Mouse (Mus musculus): ENCODE results near the gene Olfr328. TPM values are rescaled to one million over a fixed set of nuclear protein-coding genes. Genes with fewer than 3 reads are reported as not detected.
"Not testable (repeated sequence)": the region's sequence is repeated elsewhere in the genome, so short reads cannot be mapped to it uniquely, and the experiment has no call there.

Gene Olfr328
- polyA plus RNA-seq, 1 experiment: not detected

DNA sequence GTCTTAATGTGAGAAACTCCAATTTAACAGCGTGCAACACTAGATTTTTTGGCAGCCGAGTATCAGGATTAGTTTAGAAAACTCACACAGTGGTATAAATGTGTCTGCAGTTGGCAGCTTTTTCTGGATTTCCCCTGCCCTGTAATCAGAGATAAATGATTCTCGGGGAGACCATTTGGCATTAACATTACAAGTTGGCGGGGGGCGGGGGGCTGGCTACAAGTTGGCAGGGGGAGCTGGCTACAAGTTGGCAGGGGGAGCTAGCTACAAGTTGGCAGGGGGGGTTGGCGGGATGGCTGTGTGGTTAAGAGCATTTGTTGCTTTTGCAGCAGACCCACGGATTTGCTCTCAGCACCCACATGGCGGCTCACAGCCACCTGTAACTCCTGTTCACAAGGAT, 23.2 kb upstream of the Olfr328 start:
- 62% methylated on average over 8 of the region's 8 CpGs for WGBS
- Histone ChIP-seq H3K4me3 (replicated peaks; ENCODE audit: extremely low read depth, low read depth, low read length) (no peak overlapping the region), H3K4me1 (ENCODE audit: control insufficient read depth, insufficient read depth, low read length) (no peaks in the 10 kb centered on the region)
- DNase-seq: no peak
- TF ChIP-seq CTCF (IDR thresholded peaks at IDR 0.05; ENCODE audit: insufficient read depth, low read length) (no peak), POLR2A (IDR thresholded peaks at IDR 0.05; ENCODE audit: borderline replicate concordance, extremely low read depth, low read depth, low read length) (no peak)

DNA sequence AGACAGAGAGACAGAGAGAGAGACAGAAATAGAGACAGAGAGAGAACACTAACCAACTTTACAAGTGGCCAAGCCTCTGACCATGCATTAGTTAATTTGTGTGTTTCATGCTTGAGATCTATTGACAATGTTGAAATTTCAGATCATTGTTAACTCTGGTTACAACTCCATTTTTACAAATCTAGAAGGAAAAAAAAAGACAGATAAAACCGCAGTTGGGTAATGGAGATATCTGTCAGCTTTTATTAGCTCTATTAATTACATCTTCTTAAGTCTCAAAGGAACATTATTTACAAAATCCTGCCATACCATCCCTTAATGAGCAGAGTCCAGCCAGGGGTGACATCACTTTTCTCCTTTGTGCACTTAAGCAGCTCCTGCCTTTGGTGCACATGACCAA, 22.0 kb upstream of the Olfr328 start, which contains the start of gene Olfr325:
TSS of gene Olfr325 (plus strand) at position 301 of the 400 bp plus-strand sequence.
- DNase-seq: no peak
- 75% methylated on average over 1 of the region's 1 CpGs for WGBS
- TF ChIP-seq CTCF (IDR thresholded peaks at IDR 0.05; ENCODE audit: insufficient read depth, low read length) (no peak), POLR2A (IDR thresholded peaks at IDR 0.05; ENCODE audit: borderline replicate concordance, extremely low read depth, low read depth, low read length) (no peak)
- H3K4me3 ChIP-seq (replicated peaks; ENCODE audit: extremely low read depth, low read depth, low read length): no peak within 1 kb of the TSS
- no peaks in the 10 kb centered on the region for H3K4me1 ChIP-seq (ENCODE audit: control insufficient read depth, insufficient read depth, low read length)

DNA sequence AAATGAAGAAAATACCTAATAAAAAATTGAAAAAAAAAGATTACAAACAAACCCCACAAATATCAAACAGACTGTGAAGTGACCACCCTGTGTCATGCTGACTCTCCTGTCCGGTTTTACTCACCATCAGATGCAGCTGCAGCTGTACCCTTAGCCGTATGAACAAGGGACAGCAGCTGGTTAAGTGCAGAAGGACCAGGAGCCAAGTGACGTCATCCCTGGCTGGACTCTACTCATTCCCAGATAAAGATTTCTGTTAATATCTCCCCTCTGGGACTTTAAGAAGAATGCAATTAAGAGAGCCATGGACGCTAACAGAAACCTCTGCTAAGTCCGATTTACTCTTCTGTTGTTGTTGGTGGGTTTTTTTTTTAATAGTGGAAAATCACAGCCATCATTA, 15.0 kb upstream of the Olfr328 start, which contains the start of gene Olfr224:
TSS of gene Olfr224 (minus strand) at position 149 of the 400 bp plus-strand sequence.
- WGBS: 59% methylated on average over 5 of the region's 5 CpGs
- Histone ChIP-seq H3K4me3 (replicated peaks; ENCODE audit: extremely low read depth, low read depth, low read length) (no peak within 1 kb of the TSS), H3K4me1 (ENCODE audit: control insufficient read depth, insufficient read depth, low read length) (no peaks in the 10 kb centered on the region)
- DNase-seq: no peak
- TF ChIP-seq CTCF (IDR thresholded peaks at IDR 0.05; ENCODE audit: insufficient read depth, low read length) (no peak), POLR2A (IDR thresholded peaks at IDR 0.05; ENCODE audit: borderline replicate concordance, extremely low read depth, low read depth, low read length) (no peak)

DNA sequence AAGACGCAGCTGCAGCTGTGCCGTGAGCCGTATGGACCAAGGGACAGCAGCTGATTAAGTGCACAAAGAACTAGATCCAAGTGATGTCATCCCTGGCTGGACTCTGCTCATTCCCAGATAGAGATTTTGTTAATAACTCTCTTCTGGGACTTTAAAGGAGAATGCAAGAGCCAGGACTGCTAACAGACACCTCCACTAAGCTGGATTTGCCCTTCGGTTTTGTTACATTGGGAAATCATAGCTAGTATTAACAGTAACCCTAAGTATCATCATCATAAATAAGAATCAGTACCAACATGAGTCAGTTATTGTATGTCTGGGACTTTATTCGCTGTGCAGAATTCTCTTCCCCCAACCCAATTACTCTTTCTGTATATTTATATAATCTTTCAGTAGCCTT, 9.1 kb downstream of the Olfr328 start, which contains the start of gene Olfr329-ps:
TSS of gene Olfr329-ps (minus strand) at position 101 of the 400 bp plus-strand sequence.
- WGBS: 70% methylated on average over 5 of the region's 5 CpGs
- Histone ChIP-seq H3K4me1 (ENCODE audit: control insufficient read depth, insufficient read depth, low read length) (no peaks in the 10 kb centered on the region), H3K4me3 (replicated peaks; ENCODE audit: extremely low read depth, low read depth, low read length) (no peak within 1 kb of the TSS)
- no peak for DNase-seq
- no peak for TF ChIP-seq CTCF (IDR thresholded peaks at IDR 0.05; ENCODE audit: insufficient read depth, low read length)
- TF ChIP-seq POLR2A (IDR thresholded peaks at IDR 0.05; ENCODE audit: borderline replicate concordance, extremely low read depth, low read depth, low read length): no peak

DNA sequence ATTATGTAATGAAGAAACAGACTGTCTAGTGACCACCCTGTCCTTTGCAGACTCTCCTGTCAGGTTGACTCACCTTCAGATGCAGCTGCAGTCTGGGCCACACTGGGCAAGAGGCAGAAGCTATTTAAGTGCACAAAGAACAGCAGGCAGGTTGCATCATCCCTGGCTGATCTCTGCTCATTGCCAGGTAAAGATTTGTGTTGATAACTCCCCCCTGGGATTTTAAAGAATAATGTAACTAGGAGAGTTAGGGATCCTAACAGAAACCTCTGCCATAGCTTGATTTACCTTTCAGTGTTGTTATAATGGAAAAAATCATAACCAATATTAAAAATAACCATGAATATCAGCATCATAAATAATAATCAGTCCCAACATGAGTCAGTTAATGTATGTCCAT, 20.7 kb downstream of the Olfr328 start, which contains the start of gene Olfr330:
TSS of gene Olfr330 (minus strand) at position 101 of the 400 bp plus-strand sequence.
- DNase-seq; H3K4me3 ChIP-seq (replicated peaks; ENCODE audit: extremely low read depth, low read depth, low read length); H3K4me1 ChIP-seq (ENCODE audit: control insufficient read depth, insufficient read depth, low read length): not testable (repeated sequence)

DNA sequence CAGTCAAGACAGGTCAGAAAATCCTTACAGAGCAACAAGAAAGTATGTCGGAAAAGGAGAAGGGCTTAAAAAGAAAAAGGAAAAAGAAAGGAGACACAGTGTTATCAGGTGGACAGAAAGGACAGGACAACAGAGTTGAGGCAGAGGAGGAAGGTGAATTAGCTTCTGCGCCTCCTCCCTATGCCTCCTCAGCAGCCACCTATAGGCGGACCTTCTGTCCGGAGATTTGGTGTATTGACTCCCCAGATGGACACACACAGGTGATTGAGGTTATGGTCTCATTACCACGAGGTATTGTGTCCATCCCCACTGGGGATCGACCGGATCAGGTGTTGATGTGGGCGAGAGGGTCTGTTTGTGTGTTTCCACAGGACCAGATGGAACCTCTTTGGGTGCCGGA, 35.7 kb downstream of the Olfr328 start:
- 92% methylated on average over 8 of the region's 9 CpGs for WGBS
- not testable (repeated sequence) for H3K4me3 ChIP-seq (replicated peaks; ENCODE audit: extremely low read depth, low read depth, low read length); H3K4me1 ChIP-seq (ENCODE audit: control insufficient read depth, insufficient read depth, low read length)
- DNase-seq: peak; percentile 7

DNA sequence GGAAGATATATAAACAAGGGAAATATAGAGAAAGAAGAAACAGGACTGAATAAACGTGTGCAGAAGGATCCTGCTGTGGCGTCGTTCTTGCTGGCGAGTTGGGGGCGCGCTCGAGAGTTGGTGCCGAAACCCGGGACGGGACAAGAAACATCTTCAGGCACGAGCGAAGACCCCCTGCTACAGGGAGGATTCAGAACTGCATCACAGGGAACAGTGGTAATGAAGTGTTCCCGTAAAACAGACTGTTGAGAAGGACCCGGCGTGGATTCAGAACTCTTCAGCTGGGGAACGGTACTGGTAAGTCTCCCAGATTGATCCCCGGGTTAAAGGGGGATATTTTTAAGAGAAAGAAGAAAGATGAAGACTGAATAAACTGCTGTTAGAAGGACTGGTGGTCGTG, 36.5 kb downstream of the Olfr328 start:
- H3K4me1 ChIP-seq (ENCODE audit: control insufficient read depth, insufficient read depth, low read length); H3K4me3 ChIP-seq (replicated peaks; ENCODE audit: extremely low read depth, low read depth, low read length): not testable (repeated sequence)
- 92% methylated on average over 18 of the region's 18 CpGs for WGBS
- DNase-seq: peak; percentile 58

DNA sequence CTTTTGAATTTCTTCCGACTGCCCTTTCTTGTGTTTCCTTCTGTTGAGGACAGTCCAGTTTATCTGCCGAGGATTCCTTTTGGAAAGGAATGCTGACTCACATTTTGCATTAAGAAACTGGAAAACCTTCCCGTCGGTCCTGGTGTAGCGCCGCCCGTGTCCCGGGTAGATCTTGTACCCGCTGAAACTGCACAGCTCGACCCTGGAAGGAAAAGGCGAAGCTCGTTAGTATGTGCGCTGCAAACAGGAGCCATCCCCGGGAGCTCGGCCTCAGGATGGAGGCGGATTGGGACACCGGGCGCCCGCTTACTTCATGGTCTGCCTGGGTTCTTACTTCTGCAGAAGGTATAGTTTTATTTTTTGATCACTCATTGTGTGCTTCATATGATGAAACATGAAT, 46.4 kb downstream of the Olfr328 start:
- not testable (repeated sequence) for H3K4me3 ChIP-seq (replicated peaks; ENCODE audit: extremely low read depth, low read depth, low read length); DNase-seq; H3K4me1 ChIP-seq (ENCODE audit: control insufficient read depth, insufficient read depth, low read length)
- 85% methylated on average over 19 of the region's 19 CpGs for WGBS

DNA sequence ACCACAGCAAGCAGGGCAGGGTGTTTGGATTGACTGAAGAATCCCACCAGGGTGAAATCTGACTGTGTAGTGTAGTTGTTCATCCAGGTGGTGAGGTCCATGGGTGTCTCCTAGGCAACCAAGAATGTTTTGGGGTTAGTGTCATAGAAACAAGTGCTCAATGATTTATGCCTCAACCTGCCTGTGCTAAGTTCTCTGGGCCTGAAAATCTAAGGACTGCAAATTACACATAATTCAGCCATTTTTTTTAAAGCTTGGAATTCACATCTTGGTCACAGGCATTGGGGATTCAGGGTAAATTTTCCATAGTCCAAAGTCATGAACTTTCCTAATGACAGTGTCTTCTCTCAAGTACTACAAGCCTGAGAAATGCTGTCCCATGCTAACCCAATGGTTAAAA, 53.0 kb downstream of the Olfr328 start, which contains the start of gene Olfr331:
TSS of gene Olfr331 (minus strand) at position 101 of the 400 bp plus-strand sequence.
- DNase-seq; H3K4me3 ChIP-seq (replicated peaks; ENCODE audit: extremely low read depth, low read depth, low read length); H3K4me1 ChIP-seq (ENCODE audit: control insufficient read depth, insufficient read depth, low read length): not testable (repeated sequence)

Other genes starting within 250 kb of the Olfr328 start
- 17.0 and 24.1 TPM in 2 replicates for gene Zfp692, start 248.6 kb downstream of the Olfr328 start, polyA plus RNA-seq (2012; rRNA removed)
- gene Zfp672, start 225.3 kb downstream of the Olfr328 start, polyA plus RNA-seq (2012; rRNA removed): 30.2 and 30.6 TPM in 2 replicates
- gene Sh3bp5l, start 224.9 kb downstream of the Olfr328 start, polyA plus RNA-seq (2012; rRNA removed): 29.4 and 36.5 TPM in 2 replicates
- gene Lypd8, start 176.6 kb downstream of the Olfr328 start, polyA plus RNA-seq (2012; rRNA removed): 0.71 and 47.1 TPM in 2 replicates
- gene 1810065E05Rik, start 134.5 kb downstream of the Olfr328 start, polyA plus RNA-seq (2012; rRNA removed): 1.7 TPM in 1 of 2 replicates, not detected in the other
- not detected in 2 replicates for gene Gm12253, start 123.1 kb downstream of the Olfr328 start, polyA plus RNA-seq (2012; rRNA removed)
- not detected in 2 replicates for gene Lypd9, start 102.7 kb downstream of the Olfr328 start, polyA plus RNA-seq (2012; rRNA removed)
- gene Olfr30, start 93.4 kb downstream of the Olfr328 start, polyA plus RNA-seq (2012; rRNA removed): not detected in 2 replicates
- gene Olfr332, start 63.1 kb downstream of the Olfr328 start, polyA plus RNA-seq (2012; rRNA removed): not detected in 2 replicates
- gene Olfr331, start 53.1 kb downstream of the Olfr328 start, polyA plus RNA-seq (2012; rRNA removed): not detected in 2 replicates
- not detected in 2 replicates for gene Olfr330, start 20.8 kb downstream of the Olfr328 start, polyA plus RNA-seq (2012; rRNA removed)
- 0.08 TPM in 1 of 2 replicates, not detected in the other for gene Olfr329-ps, start 9.2 kb downstream of the Olfr328 start, polyA plus RNA-seq (2012; rRNA removed)
- gene Olfr224, start 14.9 kb upstream of the Olfr328 start, polyA plus RNA-seq (2012; rRNA removed): 0.07 TPM in 1 of 2 replicates, not detected in the other
- not detected in 2 replicates for gene Olfr325, start 22.1 kb upstream of the Olfr328 start, polyA plus RNA-seq (2012; rRNA removed)
- not detected in 2 replicates for gene Olfr324, start 39.5 kb upstream of the Olfr328 start, polyA plus RNA-seq (2012; rRNA removed)
- not detected in 2 replicates for gene 2210407C18Rik, start 60.4 kb upstream of the Olfr328 start, polyA plus RNA-seq (2012; rRNA removed)
- gene Olfr323, start 74.9 kb upstream of the Olfr328 start, polyA plus RNA-seq (2012; rRNA removed): not detected in 2 replicates
- gene Trim58, start 84.8 kb upstream of the Olfr328 start, polyA plus RNA-seq (2012; rRNA removed): 0.08 TPM in 1 of 2 replicates, not detected in the other
- gene Olfr322, start 103.1 kb upstream of the Olfr328 start, polyA plus RNA-seq (2012; rRNA removed): not detected in 2 replicates
- not detected in 2 replicates for gene Olfr320, start 125.5 kb upstream of the Olfr328 start, polyA plus RNA-seq (2012; rRNA removed)
- gene Olfr319, start 143.5 kb upstream of the Olfr328 start, polyA plus RNA-seq (2012; rRNA removed): not detected in 2 replicates
- gene Olfr318, start 168.4 kb upstream of the Olfr328 start, polyA plus RNA-seq (2012; rRNA removed): not detected in 2 replicates
- gene Olfr317, start 183.6 kb upstream of the Olfr328 start, polyA plus RNA-seq (2012; rRNA removed): not detected in 2 replicates
- gene Olfr316, start 197.1 kb upstream of the Olfr328 start, polyA plus RNA-seq (2012; rRNA removed): not detected in 2 replicates
- not detected in 2 replicates for gene Olfr315, start 217.6 kb upstream of the Olfr328 start, polyA plus RNA-seq (2012; rRNA removed)
- not detected in 2 replicates for gene Olfr314, start 227.3 kb upstream of the Olfr328 start, polyA plus RNA-seq (2012; rRNA removed)
- gene Fam183b, start 246.3 kb upstream of the Olfr328 start, polyA plus RNA-seq (2012; rRNA removed): 10.7 and 18.1 TPM in 2 replicates